Mouse (Mus musculus): Measurements from ENCODE around the gene Usf2.

Gene Usf2

DNA sequence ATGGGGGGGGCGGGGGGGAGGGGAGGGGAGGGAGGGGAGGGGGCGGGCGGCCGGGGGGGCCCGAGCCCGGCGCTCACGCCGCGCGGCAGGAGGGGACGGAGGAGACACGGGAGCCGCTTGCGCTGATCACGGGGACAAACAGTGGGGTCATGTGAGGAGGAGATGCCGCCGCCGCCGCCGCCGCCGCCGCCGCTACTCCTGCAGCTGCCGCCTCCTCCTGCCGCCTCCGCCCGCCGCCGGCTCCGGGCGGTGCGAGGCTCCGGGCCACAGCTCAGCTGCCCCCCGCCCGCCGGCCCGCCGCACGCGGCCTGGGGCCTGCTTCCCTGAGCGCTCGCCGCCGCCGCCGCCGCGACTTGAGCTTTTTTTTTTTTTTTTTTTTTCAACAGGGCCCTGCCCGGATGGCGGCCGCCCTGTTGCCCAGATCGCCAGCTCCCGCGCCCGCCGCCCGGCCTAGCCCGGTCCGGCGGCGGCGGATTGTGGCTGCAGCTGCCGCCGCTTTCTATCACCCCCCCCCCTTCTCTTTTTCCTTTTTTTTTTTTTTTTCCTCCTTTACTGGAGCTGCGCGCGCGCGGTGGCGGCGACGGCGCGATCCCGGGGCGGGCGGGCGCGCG is at the start of gene Usf2:
Usf2 (minus strand) TSS at position 48 of the 611 bp plus-strand sequence.
- no peak for DNase-seq (ENCODE audit: extremely low read depth, low read depth)

DNA sequence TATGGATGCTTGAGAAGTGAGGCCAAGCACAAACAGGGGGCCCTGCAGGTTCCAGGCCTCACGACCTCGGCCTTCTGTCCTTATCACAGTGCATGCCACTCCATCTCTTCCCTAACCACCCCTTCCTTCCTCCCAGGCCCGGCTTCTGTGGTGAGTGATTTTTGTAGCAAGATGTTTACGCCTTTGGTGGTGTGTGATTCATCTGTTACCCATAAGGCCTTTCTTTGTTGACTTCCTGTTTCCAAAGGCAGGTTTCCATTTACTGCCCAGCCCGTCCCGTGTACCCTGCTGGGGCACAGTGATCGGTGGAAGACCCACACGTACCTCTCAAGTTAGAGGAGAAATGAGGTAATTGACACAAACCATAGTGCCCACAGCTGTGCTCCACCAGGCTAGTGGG is 46.0 kb upstream of the Usf2 start:
- peak; percentile 78 for DNase-seq (ENCODE audit: extremely low read depth, low read depth)

DNA sequence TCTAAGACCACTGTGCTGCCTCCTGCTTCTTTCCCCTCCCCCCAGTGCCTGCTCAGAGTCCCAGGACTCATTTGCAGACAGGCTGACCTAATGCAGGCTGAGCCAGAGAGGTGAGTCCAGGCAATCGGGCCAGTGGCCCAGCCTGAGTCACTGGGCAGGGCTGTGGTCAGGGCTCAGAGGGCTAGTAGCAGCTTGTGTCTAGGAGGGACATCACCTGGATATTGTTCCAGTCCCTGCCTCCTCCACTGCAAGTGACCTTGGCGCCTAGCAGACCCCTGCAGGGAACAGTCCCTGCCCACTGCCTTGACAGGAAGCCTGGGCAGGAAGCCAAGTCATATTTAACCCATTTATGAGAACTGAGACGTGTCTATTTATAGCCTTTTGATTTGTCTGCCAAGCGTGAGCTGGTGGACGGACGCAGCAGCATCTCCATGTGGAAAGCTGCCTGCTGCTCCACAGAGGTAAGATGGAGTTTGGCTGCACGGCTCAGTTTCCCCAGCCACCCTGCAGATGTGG is 44.0 kb upstream of the Usf2 start:
- peak; percentile 49 for DNase-seq (ENCODE audit: extremely low read depth, low read depth)

DNA sequence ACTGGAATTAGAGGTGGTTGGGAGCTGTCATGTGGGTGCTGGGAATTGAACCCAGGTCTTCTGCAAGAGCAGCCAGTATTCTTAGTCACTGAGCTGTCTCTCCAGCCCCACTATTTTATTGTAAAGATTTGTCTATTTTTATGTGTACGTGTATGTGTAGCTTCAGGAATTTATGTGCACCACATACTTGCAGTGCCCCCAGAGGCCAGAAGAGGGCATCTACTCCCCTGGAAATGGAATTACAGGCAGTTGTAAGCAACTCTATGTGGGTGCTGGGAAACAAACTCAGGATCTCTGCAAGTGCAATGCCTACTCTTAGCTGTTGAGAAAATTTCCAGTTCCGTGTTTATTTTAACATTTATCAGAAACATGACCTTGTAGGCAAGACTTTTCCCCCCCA is 39.9 kb upstream of the Usf2 start:
- DNase-seq (ENCODE audit: extremely low read depth, low read depth): no peak

DNA sequence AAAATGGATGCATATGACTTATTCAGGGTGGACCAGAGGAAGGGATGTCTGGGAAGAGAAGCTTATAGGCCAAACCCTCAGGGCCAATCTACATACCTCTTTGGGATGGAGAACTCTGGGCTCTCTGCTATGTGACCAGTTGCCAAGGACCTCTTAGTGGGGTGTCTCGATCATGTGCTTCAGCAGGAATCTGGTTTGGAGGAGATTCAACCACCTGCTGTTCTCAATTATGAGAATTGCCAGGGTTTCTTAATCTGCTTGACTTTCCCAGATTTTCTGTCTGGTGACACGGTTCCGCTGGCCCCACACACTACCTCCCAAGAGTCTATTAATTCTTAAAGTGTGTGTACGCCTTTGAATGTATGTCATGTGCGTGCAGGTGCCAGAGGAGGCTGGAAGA is 37.4 kb upstream of the Usf2 start:
- DNase-seq (ENCODE audit: extremely low read depth, low read depth): no peak

DNA sequence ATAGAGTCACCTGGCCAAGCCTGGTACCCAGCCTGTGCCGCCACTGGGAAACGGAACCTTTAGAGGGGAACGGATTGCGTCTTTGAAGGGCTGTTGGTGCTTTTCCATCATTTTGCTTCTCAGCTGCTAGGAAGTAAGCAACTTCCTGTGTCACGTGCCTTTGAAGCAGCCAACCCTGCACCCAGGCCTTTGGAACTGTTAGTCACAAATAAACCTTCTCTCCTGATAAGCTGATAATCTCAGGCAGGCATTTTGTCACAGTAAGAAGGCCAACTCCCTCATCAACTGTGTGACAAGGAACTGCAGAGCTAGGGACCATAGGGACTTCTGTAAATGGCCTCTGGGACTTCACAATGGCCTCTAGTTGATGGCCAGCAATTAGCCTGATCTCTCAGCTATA is 35.5 kb upstream of the Usf2 start:
- peak; percentile 48 for DNase-seq (ENCODE audit: extremely low read depth, low read depth)

DNA sequence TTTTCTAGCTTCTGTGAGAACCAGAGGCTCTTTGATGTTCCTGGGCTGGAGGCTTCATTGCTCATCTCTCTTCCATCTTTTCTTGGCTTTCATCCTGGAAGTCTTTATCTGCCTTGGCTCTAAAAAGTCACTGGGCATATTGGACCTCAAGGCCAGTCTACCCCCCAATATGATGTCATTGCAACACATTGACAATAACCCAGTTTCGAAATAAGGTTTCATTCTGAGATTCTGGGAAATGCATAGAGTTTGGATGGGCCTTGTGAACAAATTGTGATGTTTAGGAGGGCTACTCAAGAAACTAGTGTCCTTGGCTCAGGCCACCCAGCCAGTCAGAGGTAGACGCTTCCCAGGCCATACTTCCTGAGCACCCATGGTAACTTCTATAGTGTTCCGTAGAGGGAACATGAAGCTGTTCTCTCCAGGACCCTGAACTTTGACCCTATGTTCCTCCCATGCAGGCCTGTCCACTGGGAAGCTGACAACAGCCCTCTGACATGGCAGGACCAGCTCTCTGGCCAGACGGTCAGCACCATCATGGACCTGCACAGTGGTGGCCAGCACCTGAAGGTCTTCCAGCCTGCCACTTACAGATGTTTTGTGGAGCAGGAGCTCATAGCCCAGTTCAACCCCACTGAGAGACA is 32.0 kb upstream of the Usf2 start:
- no peak for DNase-seq (ENCODE audit: extremely low read depth, low read depth)

DNA sequence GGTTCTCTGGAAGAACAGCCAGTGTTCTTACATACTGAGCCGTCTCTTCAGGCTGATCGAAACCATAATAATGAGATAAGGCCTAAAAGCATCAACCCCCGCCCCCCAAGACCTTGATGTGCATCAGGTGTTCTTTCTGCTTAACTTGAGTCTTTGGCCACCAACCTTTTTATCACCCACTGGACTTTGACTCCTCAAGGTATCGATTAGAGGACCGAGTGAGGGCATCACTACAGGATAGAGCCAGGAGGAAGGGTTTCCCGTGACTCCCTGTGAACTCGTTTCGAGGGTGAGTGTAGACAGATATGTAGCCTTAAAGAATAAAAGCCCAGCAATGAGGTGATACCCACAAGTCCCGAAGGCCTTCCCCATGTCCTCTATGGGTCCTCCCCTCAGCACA is 28.8 kb upstream of the Usf2 start:
- no peak for DNase-seq (ENCODE audit: extremely low read depth, low read depth)

DNA sequence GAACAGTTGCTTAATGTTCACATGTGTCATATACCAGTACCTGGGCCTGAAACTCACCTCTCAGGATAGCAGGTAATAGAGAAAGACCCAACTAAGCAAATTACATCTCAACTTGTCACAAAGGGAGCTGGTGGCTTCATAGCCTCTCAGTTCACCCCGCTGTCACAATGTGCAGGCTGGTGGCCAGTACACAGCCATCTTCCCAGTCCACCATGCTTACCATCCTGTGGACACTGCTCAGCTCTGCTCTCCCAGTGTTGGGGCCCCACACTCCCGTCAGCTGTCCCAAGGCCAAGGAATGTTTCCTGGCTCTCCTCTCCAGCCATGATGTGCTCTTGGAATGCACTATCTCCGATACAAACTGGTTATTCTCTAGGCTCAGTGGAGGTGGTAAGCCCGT is 25.1 kb upstream of the Usf2 start:
- DNase-seq (ENCODE audit: extremely low read depth, low read depth): no peak

DNA sequence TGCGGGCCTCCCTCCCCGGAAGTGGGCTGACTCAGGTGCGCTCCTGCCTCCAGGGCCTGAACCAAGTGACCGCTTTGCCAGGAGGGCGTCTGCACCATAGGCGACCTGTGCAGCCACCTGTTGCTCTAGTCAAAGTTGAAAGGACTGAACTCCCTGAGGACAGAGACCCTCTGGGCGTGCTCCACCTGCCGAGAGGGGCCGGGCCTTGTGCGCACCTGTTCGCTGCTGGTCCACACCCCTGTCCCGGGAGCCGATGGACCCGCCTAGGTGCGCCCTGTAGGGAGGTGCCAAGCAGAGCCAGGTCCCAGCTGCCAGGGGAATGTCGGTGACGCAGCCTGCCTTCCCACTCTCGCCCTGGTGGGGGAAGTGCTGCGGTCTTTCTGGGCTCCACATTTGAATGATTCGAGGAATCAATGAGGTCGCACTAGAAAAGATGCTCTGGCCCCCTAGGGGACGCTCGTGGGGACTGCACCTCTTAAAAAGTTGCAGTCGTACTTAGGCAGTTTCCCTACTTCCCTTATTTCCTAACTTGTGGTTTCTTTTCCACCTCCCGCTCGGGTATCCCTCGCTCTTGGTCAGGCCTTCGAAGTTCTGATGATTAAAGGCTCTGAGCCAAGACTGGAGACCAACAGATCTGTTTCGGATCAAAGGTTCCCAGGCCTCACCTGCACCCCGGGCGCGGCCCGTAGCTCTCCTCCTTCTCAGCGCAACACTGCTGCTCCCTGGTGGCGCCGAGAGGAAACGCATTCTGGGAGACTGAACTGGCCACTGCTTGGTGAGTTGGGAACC is 17.1 kb upstream of the Usf2 start, which contains the start of gene Fam187b:
Fam187b (plus strand) TSS at position 290 of the 789 bp plus-strand sequence.
- peak; percentile 77 for DNase-seq (ENCODE audit: extremely low read depth, low read depth)

DNA sequence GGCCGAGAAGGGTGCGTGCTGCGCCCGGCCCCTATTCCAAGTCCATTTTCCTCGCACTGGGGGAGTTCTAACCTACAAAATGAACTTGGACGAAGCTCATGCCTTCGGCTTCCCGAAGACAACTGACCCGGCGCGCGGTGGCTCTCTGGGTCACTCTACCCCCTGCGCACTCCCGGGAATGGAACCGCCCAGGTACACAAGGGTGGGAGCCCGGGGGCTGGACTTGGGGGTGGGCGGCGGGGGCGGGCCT is 16.6 kb upstream of the Usf2 start, which contains the start of gene Lsr:
Lsr (minus strand) TSS at position 214 of the 250 bp plus-strand sequence.
- DNase-seq (ENCODE audit: extremely low read depth, low read depth): no peak

DNA sequence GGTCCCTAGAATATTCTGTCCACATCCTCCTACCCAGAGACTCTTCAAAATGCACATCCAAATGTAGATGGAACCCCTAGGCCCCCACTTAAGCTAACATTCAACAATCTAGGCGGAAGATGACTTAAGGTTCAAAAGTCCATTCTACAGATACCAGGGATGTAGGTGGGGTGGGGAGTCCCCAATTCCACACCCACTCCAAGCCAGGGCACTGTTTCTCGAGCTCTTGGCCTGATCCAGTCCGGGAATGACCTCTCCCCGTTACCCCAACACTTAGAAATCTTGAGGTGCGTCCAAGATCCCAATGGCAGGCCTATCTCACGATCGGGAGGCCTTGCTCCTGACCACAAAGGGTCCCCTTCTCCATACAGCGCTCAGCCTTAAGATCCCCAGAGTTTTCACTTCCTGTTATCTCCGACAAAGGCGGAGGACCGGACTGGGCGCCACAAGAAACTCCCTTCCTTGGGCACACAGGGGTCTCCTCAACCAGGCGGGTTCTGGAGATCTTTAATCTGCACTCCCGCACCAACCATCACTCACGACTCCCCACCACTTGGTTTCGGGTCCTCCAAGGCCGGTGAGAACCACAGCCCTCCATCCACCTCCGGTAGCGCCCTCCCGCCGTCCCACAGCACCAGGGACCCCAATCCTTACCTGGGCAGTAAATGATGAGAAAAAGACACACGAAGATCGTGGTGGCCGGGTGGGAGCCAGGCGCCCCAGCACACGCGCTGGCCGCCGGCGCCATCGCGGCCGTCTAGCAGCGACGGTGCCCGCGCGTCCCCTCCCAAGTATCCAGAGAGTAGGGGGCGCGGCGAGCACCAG is 16.0 kb upstream of the Usf2 start:
- no peak for DNase-seq (ENCODE audit: extremely low read depth, low read depth)

DNA sequence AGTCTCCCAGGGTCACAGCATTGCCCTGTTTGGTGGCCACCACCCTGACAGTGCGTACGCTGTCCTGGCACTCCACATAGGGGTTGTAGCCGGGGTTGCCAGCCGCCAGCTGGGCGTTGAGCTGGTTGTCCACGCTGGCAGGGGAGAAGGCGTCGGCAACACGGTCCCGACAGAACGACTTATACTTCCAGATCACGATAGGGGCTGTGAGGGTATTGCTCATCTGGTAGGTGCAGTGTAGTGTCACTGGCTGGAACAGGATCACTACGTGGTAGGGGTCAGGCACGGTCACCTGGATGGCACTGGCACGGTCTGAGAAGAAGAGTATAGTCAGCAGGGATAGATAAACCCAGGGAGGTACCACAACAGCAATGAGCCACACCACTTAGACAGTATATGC is 15.3 kb upstream of the Usf2 start:
- DNase-seq (ENCODE audit: extremely low read depth, low read depth): no peak

DNA sequence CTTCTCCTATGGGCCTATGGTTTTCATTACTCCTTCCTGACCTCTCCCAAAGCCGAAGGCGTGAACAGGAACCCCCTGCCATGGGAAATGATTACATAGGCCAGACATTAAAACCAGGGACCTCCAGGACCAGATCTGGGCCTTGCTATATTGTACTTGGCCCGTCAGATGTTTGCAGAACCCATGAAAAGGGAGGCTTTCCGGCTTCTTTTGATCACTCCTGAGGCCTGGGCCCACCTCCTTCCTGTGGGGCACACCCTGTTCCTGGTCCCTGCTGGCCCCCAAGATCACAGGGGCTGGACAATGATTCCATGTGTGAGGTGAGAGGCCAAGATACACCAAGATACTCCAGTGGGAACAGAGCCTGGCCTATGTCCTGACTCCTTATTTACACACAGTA is 12.6 kb upstream of the Usf2 start:
- DNase-seq (ENCODE audit: extremely low read depth, low read depth): no peak

DNA sequence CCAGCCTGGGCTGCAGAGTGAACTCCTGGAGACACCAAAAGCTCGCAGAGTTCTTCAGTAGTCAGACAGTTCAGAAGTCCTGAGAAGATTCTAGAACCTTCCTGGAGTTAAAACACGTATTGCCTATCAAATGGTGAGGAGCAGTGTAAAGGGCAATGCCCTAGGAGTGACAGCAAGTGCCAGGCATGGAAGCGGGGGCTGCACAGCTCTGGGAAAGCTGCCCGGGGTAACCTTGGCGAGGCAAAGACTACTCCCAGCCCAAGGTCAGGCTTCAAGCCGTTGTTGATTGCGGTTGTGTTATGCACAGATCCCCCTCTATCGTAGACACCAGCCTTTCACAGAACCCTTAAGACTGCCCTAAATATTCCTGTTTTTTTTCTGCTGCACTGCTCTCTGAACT is 12.0 kb upstream of the Usf2 start:
- DNase-seq (ENCODE audit: extremely low read depth, low read depth): no peak

DNA sequence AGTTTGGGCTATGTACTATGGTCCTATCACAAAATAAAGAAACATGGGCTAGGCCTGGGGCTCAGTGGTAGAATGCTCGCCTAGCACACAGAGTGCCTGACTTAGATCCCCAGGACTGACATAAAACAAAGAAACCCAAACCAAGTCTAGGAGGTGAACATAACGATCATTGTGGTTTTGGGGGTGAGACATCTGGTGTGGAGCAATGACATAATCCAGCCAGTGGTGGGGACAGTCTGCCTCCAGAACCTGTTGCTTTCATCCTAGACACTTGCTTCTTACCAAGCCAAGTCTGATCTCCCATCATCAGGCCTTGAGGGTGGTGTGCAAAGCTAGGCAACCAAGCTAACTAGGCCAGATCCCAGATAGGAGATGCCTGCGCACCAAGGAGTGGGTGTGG is 10.1 kb upstream of the Usf2 start:
- no peak for DNase-seq (ENCODE audit: extremely low read depth, low read depth)

DNA sequence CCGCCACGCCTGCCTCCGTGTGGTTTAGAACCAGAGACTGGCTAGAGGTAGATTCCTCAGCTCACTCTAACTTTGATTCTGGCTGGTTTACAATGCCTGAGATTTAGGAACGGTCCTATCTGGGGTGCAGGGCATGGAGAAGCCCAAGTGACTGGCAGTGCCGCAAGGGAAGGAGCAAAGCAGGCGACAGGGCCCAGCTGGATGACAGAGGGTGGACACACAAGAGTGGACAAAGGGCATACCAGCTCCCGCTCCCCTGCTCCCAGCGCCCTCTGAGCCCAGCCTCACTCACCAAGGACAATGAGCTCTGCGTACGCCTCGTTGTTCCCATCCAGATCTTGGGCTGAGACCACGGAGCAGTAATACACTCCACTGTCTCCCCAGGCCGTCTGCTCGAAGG is 9.1 kb upstream of the Usf2 start:
- DNase-seq (ENCODE audit: extremely low read depth, low read depth): no peak

DNA sequence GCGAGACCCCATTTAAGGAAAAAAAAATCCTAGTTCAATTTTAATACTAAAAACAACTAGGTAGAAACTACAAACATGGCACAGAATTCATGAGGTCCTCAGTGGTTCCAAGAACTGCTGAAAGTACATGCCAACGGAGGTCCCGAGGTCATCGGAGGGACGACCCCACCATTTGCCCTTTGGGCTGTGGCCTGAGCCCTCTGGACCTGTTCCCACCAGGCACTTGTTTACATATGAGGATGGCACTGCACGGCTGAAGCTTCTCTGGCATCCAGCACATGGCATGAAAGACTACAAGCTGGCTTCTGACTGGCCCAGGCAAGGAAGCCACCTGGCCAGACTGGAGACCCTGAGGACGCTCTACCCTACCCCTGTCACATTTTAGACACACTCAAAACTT is 7.8 kb upstream of the Usf2 start:
- no peak for DNase-seq (ENCODE audit: extremely low read depth, low read depth)

DNA sequence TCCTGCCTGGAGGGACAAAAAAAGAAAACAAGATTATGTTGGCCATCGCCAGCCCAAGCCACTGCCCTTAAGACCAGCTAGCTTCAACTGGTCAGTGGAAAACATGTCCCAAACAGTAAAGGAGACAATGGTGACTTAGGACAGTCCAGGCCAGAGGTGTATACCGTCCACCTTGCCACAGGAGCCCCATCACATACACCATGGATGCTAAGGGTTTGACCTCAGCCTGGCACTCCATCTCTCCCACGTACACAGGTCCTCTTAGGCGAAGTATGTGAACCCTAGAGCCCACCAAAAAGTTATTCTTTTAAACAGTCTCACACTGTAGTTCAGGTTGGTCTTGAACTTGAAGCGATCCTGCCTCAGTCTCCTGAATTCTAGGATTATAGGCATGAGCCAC is 6.3 kb upstream of the Usf2 start:
- no peak for DNase-seq (ENCODE audit: extremely low read depth, low read depth)

DNA sequence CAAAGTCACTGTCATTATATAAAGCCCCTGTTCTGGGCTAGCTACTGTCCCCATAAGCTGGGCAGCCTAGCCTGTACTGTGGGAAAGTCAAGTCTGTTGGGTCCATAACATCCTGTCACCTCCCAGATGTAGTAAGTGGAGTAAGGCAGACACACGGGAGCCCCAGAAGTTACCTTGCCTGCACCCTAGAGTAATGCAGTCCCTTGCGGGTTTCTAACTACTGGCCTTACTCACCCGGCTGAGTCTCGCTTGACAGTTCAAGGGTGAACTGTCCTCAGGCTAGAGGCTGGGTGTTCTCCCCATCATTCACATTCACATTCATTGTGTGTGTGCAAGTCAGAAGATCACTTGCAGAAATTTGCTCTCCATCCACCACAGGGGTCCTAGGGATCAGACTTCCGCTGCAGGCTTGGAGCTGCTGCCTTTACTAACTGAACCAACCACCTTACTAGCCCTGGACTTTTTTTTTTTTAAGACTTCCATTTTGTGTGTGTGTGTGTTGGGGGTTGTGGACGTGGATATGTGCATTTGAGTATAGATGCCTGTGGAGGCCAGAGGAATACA is 3.3 kb upstream of the Usf2 start:
- DNase-seq (ENCODE audit: extremely low read depth, low read depth): no peak

DNA sequence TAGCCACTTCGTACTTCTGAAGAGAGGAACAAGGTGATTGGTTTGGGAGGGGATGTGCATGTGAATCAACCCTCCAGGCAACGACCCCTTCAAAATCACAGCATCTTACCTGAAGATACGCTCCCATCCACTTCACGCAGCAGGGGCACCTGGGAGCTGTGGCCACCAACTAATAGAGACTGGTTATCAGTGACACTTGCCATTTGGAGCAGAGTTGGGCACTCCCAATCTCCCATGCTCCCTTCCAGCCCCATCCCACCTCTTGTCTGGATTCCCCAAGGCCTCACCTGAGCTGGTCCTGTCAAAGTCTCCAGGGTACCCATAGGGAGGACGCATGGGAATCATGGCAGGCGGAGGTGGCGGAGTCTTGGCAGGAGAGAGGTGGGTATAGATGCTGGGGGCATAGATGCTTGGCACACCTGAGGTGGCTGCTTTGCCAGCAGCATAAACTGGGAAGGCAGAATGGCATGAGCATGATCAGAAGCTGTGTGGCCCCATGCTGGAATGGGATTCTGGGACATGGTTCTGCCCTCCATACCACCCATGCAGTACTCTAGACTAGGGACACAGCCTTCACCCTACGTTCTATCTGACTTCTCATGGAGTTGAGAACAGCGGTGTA is 2.4 kb upstream of the Usf2 start:
- DNase-seq (ENCODE audit: extremely low read depth, low read depth): no peak
